Mouse (Mus musculus): ENCODE measurements around the gene Taar2.

The Taar2 gene

GRCm38 (mm10) chr10:23985546-23985945 is 47.2 kb downstream of the Taar2 start, which contains the start of gene Taar6:
Taar6 (minus strand) TSS chr10:23985646.
- DNase-seq, result no peak

- DNase-seq, result no peak
Measured at GRCm38 (mm10) chr10:23986419-23986818, 48.0 kb downstream of the Taar2 start.
